Mouse (Mus musculus): ENCODE results near the gene Nol6. TPM values are rescaled to one million over a fixed set of nuclear protein-coding genes. Genes with fewer than 3 reads are reported as not detected.
"Not testable (repeated sequence)": the region's sequence is repeated elsewhere in the genome, so short reads cannot be mapped to it uniquely, and the experiment has no call there.

The Nol6 gene
- polyA plus RNA-seq, 1 experiment from 2014 or later = 30.2 TPM

DNA sequence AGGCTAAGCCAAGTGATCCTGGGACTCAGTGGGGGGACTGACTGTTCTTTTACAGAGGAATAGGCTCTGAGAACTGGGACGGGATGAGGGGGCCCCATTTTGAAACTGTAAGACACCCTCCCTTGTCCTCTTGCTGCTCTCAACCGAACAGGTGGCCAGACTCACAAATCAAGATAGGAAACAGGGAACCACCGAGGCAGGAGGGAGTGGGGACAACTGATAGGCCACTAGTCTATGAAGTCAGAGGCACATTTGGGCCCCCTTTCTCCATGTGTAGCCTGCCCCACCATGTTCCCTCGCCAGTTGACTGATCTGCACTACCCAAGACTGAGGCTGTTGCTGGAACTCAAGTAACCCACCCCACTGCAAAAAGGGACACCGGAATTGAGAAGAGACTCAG, 27.5 kb downstream of the Nol6 start:
- no peak overlapping the region for H3K27ac ChIP-seq
- no peaks in the 10 kb centered on the region for H3K36me3 ChIP-seq
- peaks cover 10% of the 10 kb centered on the region; the same call in 1 of the 2 replicates for H3K4me1 ChIP-seq
- 71% methylated on average over 5 of the region's 5 CpGs for WGBS
- peaks cover 31% of the 10 kb centered on the region for H3K27me3 ChIP-seq
- no peaks in the 10 kb centered on the region for H3K9me3 ChIP-seq
- no peak for ATAC-seq (ENCODE audit: insufficient number of reproducible peaks, insufficient read depth, low FRiP score, low TSS enrichment)
- H3K9ac ChIP-seq = no peak overlapping the region
- no peak overlapping the region for H3K4me3 ChIP-seq
- no peak overlapping the region for H3K4me2 ChIP-seq (replicated peaks)

DNA sequence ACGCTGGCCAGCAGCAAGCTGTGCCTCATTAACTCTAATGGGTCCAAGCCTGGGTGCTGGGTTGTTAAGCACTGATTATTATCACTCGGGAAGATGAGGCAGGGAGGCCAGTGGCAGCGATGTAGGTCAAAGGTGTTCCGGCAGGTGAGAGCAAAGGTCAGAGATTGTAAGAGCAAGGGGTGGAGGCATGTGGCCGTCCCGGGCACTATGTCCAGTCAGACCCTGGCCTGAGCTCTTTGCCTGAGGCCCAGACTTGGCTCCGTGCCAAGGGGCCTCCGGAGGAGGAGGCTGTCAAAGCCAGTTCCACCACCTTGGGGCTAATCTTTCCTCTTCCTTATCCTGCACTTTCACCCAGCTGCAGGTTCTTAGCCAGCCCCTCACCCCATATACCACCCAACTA, 28.1 kb downstream of the Nol6 start:
- 50% methylated on average over 8 of the region's 8 CpGs for WGBS
- Histone ChIP-seq H3K27me3 (peaks cover 31% of the 10 kb centered on the region), H3K4me1 (peaks cover 10% of the 10 kb centered on the region; the same call in 1 of the 2 replicates), H3K9me3 (no peaks in the 10 kb centered on the region), H3K36me3 (no peaks in the 10 kb centered on the region), H3K4me3 (no peak overlapping the region), H3K9ac (no peak overlapping the region), H3K4me2 (replicated peaks) (0 out of 2 replicates have a peak overlapping the region, but pooled peaks have one; percentile 1), H3K27ac (no peak overlapping the region)
- ATAC-seq (ENCODE audit: insufficient number of reproducible peaks, insufficient read depth, low FRiP score, low TSS enrichment) = no peak

DNA sequence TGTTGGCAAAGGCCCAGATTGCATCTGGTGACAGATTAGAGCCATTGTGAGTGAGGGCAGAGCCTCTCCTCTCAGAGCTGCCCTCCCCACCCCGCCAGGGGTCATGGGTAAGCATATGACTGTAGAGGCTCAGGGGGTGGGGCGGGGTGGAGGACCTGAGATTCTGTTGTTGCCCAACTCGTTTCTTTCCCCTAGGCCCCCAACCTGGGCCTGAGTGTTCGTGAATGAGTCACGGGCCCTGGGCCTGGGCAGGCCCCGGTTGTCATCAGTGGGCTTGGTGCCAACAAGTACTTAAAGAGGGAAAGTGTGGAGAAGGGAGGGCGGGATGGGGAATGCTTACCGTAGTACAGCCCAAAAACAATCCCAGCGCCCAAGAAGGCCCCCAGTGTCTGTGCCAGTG, 29.9 kb downstream of the Nol6 start:
- no peaks in the 10 kb centered on the region for H3K36me3 ChIP-seq
- 73% methylated on average over 9 of the region's 9 CpGs for WGBS
- no peak overlapping the region for H3K27ac ChIP-seq
- no peak overlapping the region for H3K9ac ChIP-seq
- no peak for ATAC-seq (ENCODE audit: insufficient number of reproducible peaks, insufficient read depth, low FRiP score, low TSS enrichment)
- H3K27me3 ChIP-seq = peaks cover 31% of the 10 kb centered on the region
- H3K4me1 ChIP-seq = peaks cover 10% of the 10 kb centered on the region; the same call in 1 of the 2 replicates
- H3K9me3 ChIP-seq = no peaks in the 10 kb centered on the region
- H3K4me2 ChIP-seq (replicated peaks) = no peak overlapping the region
- H3K4me3 ChIP-seq = no peak overlapping the region

DNA sequence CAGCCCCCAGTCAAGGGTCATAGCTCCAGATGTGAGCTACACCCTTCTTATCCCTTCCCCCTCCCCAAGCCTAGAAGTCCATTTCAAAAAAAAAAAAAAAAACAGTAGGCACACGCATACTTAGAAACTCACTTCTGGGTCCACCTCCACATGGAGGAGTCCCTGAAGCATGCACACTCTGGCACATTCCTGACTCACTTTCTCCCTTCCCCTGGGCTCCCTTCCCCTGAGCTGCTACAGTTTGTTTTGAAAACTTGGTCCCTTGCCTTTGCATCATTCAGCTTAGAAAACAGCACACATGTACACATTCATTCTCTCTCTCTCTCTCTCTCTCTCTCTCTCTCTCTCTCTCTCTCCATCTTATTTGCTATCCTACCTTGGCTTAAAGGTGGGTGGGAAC, 31.3 kb downstream of the Nol6 start:
- H3K9ac ChIP-seq = no peak overlapping the region
- ATAC-seq (ENCODE audit: insufficient number of reproducible peaks, insufficient read depth, low FRiP score, low TSS enrichment) = no peak
- H3K27me3 ChIP-seq = peaks cover 19% of the 10 kb centered on the region
- 60% methylated on average over 1 of the region's 1 CpGs for WGBS
- no peak overlapping the region for H3K4me2 ChIP-seq (replicated peaks)
- H3K4me1 ChIP-seq = peaks cover 2% of the 10 kb centered on the region; the same call in 1 of the 2 replicates
- H3K36me3 ChIP-seq = no peaks in the 10 kb centered on the region
- no peaks in the 10 kb centered on the region for H3K9me3 ChIP-seq
- no peak overlapping the region for H3K27ac ChIP-seq
- H3K4me3 ChIP-seq = no peak overlapping the region

DNA sequence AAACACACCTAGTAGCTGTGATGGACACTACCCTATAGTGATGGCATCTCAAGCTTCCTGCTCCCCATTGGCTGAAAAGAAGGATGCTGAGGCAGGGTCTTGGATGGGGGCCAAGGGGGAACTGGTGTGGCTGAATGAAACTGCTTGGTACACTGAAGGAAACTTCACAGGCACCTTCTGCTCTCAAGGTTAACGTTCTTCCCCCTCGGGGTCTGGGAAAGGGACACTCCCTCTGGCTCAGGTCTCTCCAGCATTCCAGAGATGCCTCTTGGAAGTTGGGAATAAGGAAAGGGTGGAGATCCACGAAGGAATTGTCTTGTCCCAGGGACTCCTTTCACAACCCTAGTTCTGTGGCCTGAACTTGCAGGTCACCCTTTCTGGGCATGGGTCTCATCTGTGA, 32.9 kb downstream of the Nol6 start:
- H3K4me1 ChIP-seq = no peaks in the 10 kb centered on the region
- no peak for ATAC-seq (ENCODE audit: insufficient number of reproducible peaks, insufficient read depth, low FRiP score, low TSS enrichment)
- 39% methylated on average over 3 of the region's 3 CpGs for WGBS

DNA sequence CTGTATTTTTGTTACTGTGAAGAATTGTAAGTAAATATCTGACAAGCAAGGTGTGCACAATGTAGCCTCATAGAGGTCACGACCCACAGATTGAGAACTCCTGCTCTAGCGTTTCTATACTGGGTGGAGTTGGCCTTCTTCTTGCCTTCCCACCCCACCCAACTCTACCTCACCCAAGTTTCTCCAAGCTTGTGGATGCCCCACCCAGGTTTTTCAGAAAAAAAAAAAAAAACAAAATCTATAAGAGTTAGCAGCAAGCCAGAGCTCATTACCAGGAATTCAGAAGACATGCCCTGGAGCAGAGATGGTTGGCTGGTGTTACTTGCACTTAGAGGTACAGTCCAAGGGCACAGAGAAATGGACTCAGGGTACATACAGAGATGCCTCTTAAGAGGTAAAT, 34.5 kb downstream of the Nol6 start:
- Histone ChIP-seq H3K4me1 (no peaks in the 10 kb centered on the region), H3K9ac (no peak overlapping the region), H3K9me3 (no peaks in the 10 kb centered on the region), H3K4me2 (replicated peaks) (no peak overlapping the region), H3K36me3 (no peaks in the 10 kb centered on the region), H3K27ac (no peak overlapping the region), H3K27me3 (no peaks in the 10 kb centered on the region), H3K4me3 (no peak overlapping the region)
- 69% methylated on average over 2 of the region's 2 CpGs for WGBS
- ATAC-seq (ENCODE audit: insufficient number of reproducible peaks, insufficient read depth, low FRiP score, low TSS enrichment) = no peak

More for the DNA sequence above, 32.9 kb downstream of the Nol6 start:
- Histone ChIP-seq H3K27me3 (peaks cover 4% of the 10 kb centered on the region; the same call in 1 of the 2 replicates), H3K36me3 (no peaks in the 10 kb centered on the region), H3K4me2 (replicated peaks) (no peak overlapping the region), H3K27ac (no peak overlapping the region), H3K4me3 (no peak overlapping the region), H3K9ac (no peak overlapping the region), H3K9me3 (no peaks in the 10 kb centered on the region)

DNA sequence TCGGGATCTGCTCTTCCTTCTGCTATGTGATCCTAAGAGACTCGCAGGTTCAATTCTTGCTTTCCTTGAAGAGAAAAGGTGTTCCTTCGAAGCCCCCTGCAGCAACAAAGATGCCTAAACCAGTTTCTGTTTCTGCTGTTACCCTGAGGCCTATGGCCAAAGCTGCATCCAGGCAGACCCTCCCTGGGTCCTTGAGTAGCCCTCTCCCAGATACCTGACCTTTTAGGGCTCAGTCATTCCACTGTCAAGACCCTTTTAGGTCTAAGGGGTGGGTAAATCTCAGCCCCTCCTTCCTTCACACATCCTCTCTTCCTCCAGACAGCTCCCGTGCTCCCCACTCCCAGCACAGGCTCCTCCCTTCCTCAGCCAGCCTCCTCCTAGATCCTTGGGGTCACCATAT, 35.1 kb downstream of the Nol6 start:
- Histone ChIP-seq H3K9me3 (no peaks in the 10 kb centered on the region), H3K27ac (no peak overlapping the region), H3K36me3 (no peaks in the 10 kb centered on the region), H3K4me1 (no peaks in the 10 kb centered on the region), H3K9ac (no peak overlapping the region), H3K4me2 (replicated peaks) (no peak overlapping the region), H3K27me3 (no peaks in the 10 kb centered on the region), H3K4me3 (no peak overlapping the region)
- ATAC-seq (ENCODE audit: insufficient number of reproducible peaks, insufficient read depth, low FRiP score, low TSS enrichment) = no peak
- 82% methylated on average over 4 of the region's 4 CpGs for WGBS

DNA sequence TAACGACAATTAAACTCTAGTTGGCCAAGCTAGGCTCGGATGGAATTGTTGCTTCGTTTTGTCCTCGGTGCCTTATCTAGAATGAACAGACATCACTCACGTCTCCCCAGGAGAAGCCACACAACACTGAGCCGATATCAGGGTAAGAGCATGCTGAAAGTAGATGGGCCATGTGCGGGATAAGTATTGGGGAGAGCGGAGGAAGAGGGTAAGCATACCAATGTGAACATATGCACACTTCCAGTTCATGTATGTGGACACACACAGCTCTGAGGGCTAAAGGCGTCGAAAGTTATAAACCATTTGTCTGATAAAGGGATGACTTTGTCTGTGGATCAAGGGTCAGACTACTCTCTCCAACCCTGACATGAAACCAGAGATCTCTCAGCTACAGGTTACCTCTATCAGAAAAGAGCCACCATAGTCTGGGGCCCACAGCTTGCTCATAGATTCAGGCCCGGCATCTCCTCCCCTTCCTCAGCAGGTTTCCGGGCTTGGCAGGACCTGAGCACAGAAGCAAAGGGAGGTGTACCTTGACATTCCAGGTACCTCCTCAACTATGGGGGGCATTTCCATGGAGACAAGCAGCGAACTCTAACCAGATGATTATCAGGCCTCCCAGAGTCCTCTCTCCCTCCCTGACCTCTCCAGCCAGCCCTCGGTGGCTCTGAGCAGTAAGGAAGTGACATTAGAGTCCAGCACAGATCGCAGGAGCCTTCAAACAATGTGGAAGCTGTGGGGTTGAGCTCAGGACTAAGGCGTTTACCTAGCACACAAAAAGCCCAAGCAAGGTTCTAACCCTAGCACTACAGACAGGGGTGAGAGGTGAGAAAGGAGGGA, 36.6 kb downstream of the Nol6 start:
- H3K4me1 ChIP-seq = no peaks in the 10 kb centered on the region
- no peak for ATAC-seq (ENCODE audit: insufficient number of reproducible peaks, insufficient read depth, low FRiP score, low TSS enrichment)
- no peak overlapping the region for H3K27ac ChIP-seq
- no peak overlapping the region for H3K9ac ChIP-seq
- H3K4me3 ChIP-seq = no peak overlapping the region
- no peak overlapping the region for H3K4me2 ChIP-seq (replicated peaks)
- no peaks in the 10 kb centered on the region for H3K27me3 ChIP-seq
- H3K9me3 ChIP-seq = no peaks in the 10 kb centered on the region
- H3K36me3 ChIP-seq = no peaks in the 10 kb centered on the region
- WGBS = 86% methylated on average over 16 of the region's 16 CpGs

DNA sequence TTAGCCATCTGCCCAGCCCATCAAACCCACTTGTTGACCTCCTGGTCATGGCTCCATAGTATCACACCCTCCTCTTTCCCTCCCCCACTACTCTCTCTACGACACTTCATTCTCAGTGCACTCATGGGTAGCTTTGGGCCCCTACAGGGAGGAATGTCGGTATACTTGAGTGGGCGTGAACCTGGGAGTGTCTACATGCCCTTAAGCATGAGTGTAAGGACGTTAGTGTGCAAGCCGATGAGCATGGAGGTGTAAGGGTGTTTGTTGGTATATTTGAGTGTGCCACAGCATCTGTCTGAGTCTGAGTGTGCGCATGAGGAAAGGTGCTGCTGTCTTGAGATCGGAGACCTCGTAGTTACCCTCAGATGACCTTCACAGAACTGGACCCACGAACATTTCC, 37.3 kb downstream of the Nol6 start:
- Histone ChIP-seq H3K4me1 (no peaks in the 10 kb centered on the region), H3K4me3 (no peak overlapping the region), H3K4me2 (replicated peaks) (no peak overlapping the region), H3K27ac (no peak overlapping the region), H3K36me3 (no peaks in the 10 kb centered on the region), H3K9me3 (no peaks in the 10 kb centered on the region), H3K9ac (no peak overlapping the region), H3K27me3 (no peaks in the 10 kb centered on the region)
- ATAC-seq (ENCODE audit: insufficient number of reproducible peaks, insufficient read depth, low FRiP score, low TSS enrichment) = no peak
- 83% methylated on average over 9 of the region's 9 CpGs for WGBS

DNA sequence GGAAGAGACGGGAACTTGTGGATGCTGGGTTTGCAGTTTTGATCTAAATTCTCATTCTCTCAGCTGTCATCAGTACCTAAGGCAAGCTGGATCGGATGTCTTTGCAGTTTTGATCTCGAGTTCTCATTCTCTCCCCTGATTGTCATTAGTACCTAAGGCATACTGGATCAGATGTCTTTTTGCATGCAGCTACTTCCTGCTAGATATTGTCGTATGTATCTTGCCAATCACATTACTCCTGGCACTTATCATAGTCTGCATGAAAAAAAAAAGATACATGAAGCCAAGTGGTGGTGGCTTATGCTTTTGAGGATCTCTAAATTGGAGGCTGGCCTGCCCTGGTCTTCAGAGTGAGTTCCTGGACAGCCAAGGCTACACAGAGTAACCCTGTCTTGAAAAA, 39.4 kb downstream of the Nol6 start:
- Histone ChIP-seq H3K9ac (no peak overlapping the region), H3K27me3 (no peaks in the 10 kb centered on the region), H3K9me3 (no peaks in the 10 kb centered on the region), H3K4me2 (replicated peaks) (no peak overlapping the region), H3K4me1 (no peaks in the 10 kb centered on the region), H3K36me3 (no peaks in the 10 kb centered on the region), H3K4me3 (no peak overlapping the region), H3K27ac (no peak overlapping the region)
- 81% methylated on average over 4 of the region's 4 CpGs for WGBS
- ATAC-seq (ENCODE audit: insufficient number of reproducible peaks, insufficient read depth, low FRiP score, low TSS enrichment) = no peak

DNA sequence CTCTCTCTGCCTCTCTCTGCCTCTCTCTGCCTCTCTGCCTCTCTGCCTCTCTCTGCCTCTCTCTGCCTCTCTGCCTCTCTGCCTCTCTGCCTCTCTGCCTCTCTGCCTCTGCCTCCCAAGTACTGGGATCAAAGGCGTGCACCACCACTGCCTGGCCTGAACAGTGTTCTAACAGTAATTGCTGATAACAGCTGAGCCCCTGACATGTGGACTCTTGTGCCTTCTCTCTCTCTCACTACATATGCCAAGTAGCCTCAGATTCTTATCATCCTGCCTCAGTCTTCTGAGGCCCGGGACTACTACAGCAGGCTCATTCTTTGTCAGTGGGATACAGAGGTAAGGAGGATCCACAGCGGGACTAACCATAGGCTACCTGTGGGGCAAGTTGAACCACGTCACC, 41.5 kb downstream of the Nol6 start:
- H3K27ac ChIP-seq; H3K4me1 ChIP-seq; ATAC-seq (ENCODE audit: insufficient number of reproducible peaks, insufficient read depth, low FRiP score, low TSS enrichment); H3K4me3 ChIP-seq; H3K27me3 ChIP-seq; H3K36me3 ChIP-seq; H3K9me3 ChIP-seq; H3K9ac ChIP-seq; H3K4me2 ChIP-seq (replicated peaks): not testable (repeated sequence)
- whole genome bisulfite sequencing = 66% methylated on average over 4 of the region's 4 CpGs

DNA sequence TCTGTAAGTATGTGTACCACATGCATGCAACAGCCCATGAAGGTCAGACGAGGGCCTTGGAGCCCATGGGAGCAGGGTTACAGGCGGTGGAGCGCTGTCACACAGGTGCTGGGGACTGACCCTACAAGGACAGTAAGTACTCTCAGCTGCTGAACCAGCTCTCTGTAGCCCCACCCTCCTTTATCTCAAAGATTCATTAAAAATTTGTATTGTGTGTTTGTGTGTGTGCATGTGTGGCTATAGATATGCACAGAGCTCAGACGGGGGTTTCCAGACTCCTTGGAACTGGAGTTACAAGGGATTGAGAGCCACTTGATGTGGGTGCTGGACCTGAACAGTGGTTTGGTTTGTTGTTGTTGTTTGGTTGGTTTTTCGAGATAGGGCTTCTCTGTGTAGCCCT, 42.5 kb downstream of the Nol6 start:
- 81% methylated on average over 5 of the region's 5 CpGs for WGBS
- no peak for ATAC-seq (ENCODE audit: insufficient number of reproducible peaks, insufficient read depth, low FRiP score, low TSS enrichment)
- no peaks in the 10 kb centered on the region for H3K36me3 ChIP-seq

More for the DNA sequence above, 42.5 kb downstream of the Nol6 start:
- Histone ChIP-seq H3K27me3 (no peaks in the 10 kb centered on the region), H3K27ac (no peak overlapping the region), H3K4me2 (replicated peaks) (no peak overlapping the region), H3K4me1 (no peaks in the 10 kb centered on the region), H3K9me3 (no peaks in the 10 kb centered on the region), H3K9ac (no peak overlapping the region), H3K4me3 (no peak overlapping the region)
